Mouse (Mus musculus) C2C12 (cell line): Measurements from ENCODE around the gene Gm10772.
"Not testable (repeated sequence)": the region's sequence is repeated elsewhere in the genome, so short reads cannot be mapped to it uniquely, and the experiment has no call there.

Experiments used
- CEBPB ChIP-seq: IDR thresholded peaks from one replicate; pipeline ENCODE4 v1.6.1; 2011; ENCODE audit warnings: low read depth, mild to moderate bottlenecking, control low read depth, moderate library complexity
- CTCF ChIP-seq: IDR thresholded peaks from one replicate; pipeline ENCODE4 v1.5.1; 2011; ENCODE audit not compliant: control insufficient read depth, insufficient read depth, insufficient read length
- MAX ChIP-seq: IDR thresholded peaks from one replicate; pipeline ENCODE4 v1.6.1; 2011; ENCODE audit warnings: mild to moderate bottlenecking, control low read depth
- USF1 ChIP-seq: IDR thresholded peaks from one replicate; pipeline ENCODE4 v1.6.1; 2011; ENCODE audit warnings: low read depth, mild to moderate bottlenecking, control low read depth, moderate library complexity

GRCm38 (mm10) chr13:66263141-66263540, 35.8 kb upstream of the Gm10772 start:
- not testable (repeated sequence) for TF ChIP-seq CTCF, MAX, CEBPB, USF1
